Mouse (Mus musculus) stomach, postnatal 0 days (tissue): ENCODE data around the gene 6030468B19Rik. TPM values are rescaled to one million over a fixed set of nuclear protein-coding genes. Genes with fewer than 3 reads are reported as not detected.

Source experiments
- ATAC-seq: fragments of 200-750 bp; cut with Nextera tagmentation; 2 replicates; pipeline ENCODE4 v1.8.0; 2017; ENCODE audit not compliant: low FRiP score, low TSS enrichment
- DNase-seq: peaks from one replicate; pipeline ENCODE4 v3.0.0-alpha.2; 2016; ENCODE audit warnings: low spot score
- H3K27ac ChIP-seq: fragments of 300-500 bp; sonication (generic); replicated peaks from 2 replicates; pipeline ENCODE4 v1.5.1; 2014; ENCODE audit warnings: mild to moderate bottlenecking, control low read depth
- H3K27me3 ChIP-seq: fragments of 300-500 bp; sonication (generic); 2 replicates; pipeline ENCODE4 v1.6.1; 2014; ENCODE audit warnings: low read length; ENCODE audit not compliant: control insufficient read depth, insufficient read depth
- H3K36me3 ChIP-seq: fragments of 300-500 bp; sonication (generic); 2 replicates; pipeline ENCODE4 v1.6.1; 2014; ENCODE audit warnings: low read length, mixed read lengths; ENCODE audit not compliant: control insufficient read depth, insufficient read depth
- H3K4me1 ChIP-seq: fragments of 300-500 bp; sonication (generic); replicated peaks from 2 replicates; pipeline ENCODE4 v1.6.1; 2014; ENCODE audit warnings: antibody characterized with exemption; ENCODE audit not compliant: control insufficient read depth, insufficient read depth
- H3K4me2 ChIP-seq: fragments of 300-500 bp; sonication (generic); replicated peaks from 2 replicates; pipeline ENCODE4 v1.6.1; 2014; ENCODE audit warnings: low read depth, mild to moderate bottlenecking, control low read depth, moderate library complexity
- H3K4me3 ChIP-seq: fragments of 300-500 bp; sonication (generic); 2 replicates; pipeline ENCODE4 v1.5.1; 2014; ENCODE audit warnings: low read depth, low read length, control low read depth
- H3K9ac ChIP-seq: fragments of 300-500 bp; sonication (generic); 2 replicates; pipeline ENCODE4 v1.6.1; 2014; ENCODE audit warnings: mild to moderate bottlenecking, low read length, control low read depth, mixed read lengths
- H3K9me3 ChIP-seq: fragments of 300-500 bp; sonication (generic); 2 replicates; pipeline ENCODE4 v1.6.1; 2016; ENCODE audit warnings: low read length; ENCODE audit not compliant: control insufficient read depth
- CTCF ChIP-seq: IDR thresholded peaks from 2 replicates; pipeline ENCODE4 v1.5.1; 2016; ENCODE audit warnings: antibody characterized with exemption, low read depth, mild to moderate bottlenecking, moderate library complexity
- EP300 ChIP-seq: optimal IDR thresholded peaks from 2 replicates; pipeline ENCODE3; 2016; ENCODE audit warnings: antibody characterized with exemption
- WGBS: fragments of 180-500 bp; shearing (Covaris S2); extraction: QIAGEN DNeasy Blood & Tissue Kit; methylation state at CpG from one replicate; pipeline ENCODE4 v1.1.7; 2014; 5-methylcytosine and 5-hydroxymethylcytosine counted together
- polyA plus RNA-seq: library from polyadenylated mRNA; unstranded; fragments of >200 nt; fragmentation: Nextera tagmentation; extraction: Ambion mirVana; gene quantifications from 2 replicates; pipeline ENCODE4 v1.2.1, GENCODE M21; 2015

The 6030468B19Rik gene
- polyA plus RNA-seq, 1 experiment from 2014 or later, result not detected

DNA sequence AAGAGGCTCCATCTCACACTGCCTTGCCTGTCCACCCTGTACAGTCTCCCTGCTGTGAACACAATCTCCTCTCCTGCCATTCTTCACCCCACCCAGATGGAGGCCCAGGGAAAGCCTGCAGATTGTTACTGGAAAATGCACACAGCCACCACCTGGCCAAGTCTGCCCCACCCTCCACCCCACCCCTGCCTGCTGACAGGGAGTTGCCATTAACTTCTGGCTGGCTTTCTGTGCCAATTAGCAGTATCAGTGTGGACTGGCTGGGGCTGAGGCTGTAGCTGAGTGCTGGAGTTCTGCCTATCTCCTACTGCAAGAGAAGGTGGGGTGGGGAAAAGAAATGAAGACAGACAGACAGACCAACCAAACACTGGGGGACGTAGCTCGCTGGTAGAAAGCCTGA is 41.1 kb downstream of the 6030468B19Rik start:
- Histone ChIP-seq H3K27ac (peak overlapping the region; percentile 76), H3K27me3 (no peaks in the 10 kb centered on the region), H3K4me1 (no peaks in the 10 kb centered on the region), H3K4me3 (no peak overlapping the region), H3K9me3 (no peaks in the 10 kb centered on the region), H3K36me3 (no peaks in the 10 kb centered on the region), H3K9ac (no peak overlapping the region), H3K4me2 (no peak overlapping the region)
- ATAC-seq, result peak; percentile 81
- DNase-seq, result peak; percentile 91
- TF ChIP-seq EP300, result no peak
- no peak for TF ChIP-seq CTCF
- WGBS, result 32% methylated on average over 2 of the region's 2 CpGs

DNA sequence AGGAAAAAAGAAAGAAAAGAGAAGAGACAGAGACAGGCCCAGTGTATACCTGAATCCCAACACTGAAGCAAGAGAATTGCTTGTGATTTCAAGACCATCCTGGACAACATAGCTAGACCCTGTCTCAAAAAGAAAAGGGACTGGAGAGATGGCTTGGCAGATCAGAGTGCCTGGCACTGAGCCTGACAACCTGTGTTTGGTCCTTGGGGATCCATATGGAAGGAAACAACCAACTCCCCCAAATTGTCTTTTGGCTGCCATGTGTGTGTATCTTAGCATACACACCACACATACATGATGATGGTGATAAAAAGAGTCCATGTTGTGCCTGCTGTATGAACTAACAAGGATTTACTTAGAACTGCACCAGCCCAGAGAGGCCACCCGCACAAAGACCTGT is 41.6 kb downstream of the 6030468B19Rik start:
- WGBS, result 71% methylated on average over 1 of the region's 1 CpGs
- H3K27ac ChIP-seq, result peak overlapping the region; percentile 76
- H3K27me3 ChIP-seq, result no peaks in the 10 kb centered on the region
- no peaks in the 10 kb centered on the region for H3K36me3 ChIP-seq
- no peak for ATAC-seq
- DNase-seq, result no peak
- no peaks in the 10 kb centered on the region for H3K4me1 ChIP-seq
- no peak overlapping the region for H3K4me3 ChIP-seq
- no peak overlapping the region for H3K4me2 ChIP-seq
- no peak for TF ChIP-seq CTCF
- no peak for TF ChIP-seq EP300
- no peaks in the 10 kb centered on the region for H3K9me3 ChIP-seq
- no peak overlapping the region for H3K9ac ChIP-seq

DNA sequence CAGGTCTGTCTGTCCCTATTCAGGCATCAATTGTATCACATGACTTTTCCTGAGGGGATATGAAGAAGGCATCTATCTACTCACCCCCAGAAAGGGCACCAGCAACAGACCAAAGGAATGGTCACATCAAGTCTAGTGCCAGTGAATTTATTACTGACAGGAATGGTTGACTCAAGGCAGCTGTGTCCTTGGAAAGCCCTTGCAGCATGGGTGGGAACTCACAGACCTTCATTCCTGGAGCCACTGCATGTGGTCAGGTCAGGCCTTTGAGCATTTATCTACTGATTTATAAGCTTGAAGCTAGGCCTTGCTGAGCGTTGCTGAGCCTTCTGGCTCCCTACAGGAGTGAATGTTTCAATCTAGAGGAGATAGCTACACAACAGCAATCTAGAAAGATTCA is 43.5 kb downstream of the 6030468B19Rik start:
- WGBS, result 50% methylated on average over 1 of the region's 1 CpGs
- H3K36me3 ChIP-seq, result no peaks in the 10 kb centered on the region
- ATAC-seq (no peak), DNase-seq (no peak)
- TF ChIP-seq CTCF, result no peak
- no peak for TF ChIP-seq EP300
- no peaks in the 10 kb centered on the region for H3K27me3 ChIP-seq
- no peak overlapping the region for H3K9ac ChIP-seq
- H3K4me2 ChIP-seq, result no peak overlapping the region
- no peak overlapping the region for H3K27ac ChIP-seq
- H3K9me3 ChIP-seq, result no peaks in the 10 kb centered on the region
- no peaks in the 10 kb centered on the region for H3K4me1 ChIP-seq
- no peak overlapping the region for H3K4me3 ChIP-seq

DNA sequence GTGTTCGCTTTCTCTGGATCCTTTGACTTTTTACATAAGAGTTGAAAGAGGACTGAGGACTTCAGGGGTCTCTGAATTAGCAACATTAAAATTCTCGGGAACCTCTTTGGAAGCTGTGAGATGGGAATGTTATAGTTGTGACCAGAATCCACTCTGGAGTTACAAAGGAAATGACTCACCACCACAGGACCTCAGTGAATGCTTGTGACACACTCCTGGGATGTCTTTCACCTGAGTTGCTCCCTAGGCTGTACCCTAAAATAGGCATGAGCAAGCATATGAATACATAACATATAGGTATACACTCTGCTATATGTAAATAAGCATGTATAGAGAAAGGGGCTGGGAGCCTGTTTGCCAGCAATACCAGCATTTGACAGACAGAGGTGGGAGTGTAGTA is 46.0 kb downstream of the 6030468B19Rik start:
- Histone ChIP-seq H3K4me2 (no peak overlapping the region), H3K27ac (no peak overlapping the region), H3K9me3 (no peaks in the 10 kb centered on the region), H3K4me1 (peaks cover 5% of the 10 kb centered on the region; the same call in 1 of the 2 replicates), H3K9ac (no peak overlapping the region), H3K27me3 (no peaks in the 10 kb centered on the region), H3K4me3 (no peak overlapping the region), H3K36me3 (no peaks in the 10 kb centered on the region)
- ATAC-seq (no peak), DNase-seq (no peak)
- WGBS, result 84% methylated on average over 2 of the region's 2 CpGs
- TF ChIP-seq EP300, result no peak
- TF ChIP-seq CTCF, result no peak

DNA sequence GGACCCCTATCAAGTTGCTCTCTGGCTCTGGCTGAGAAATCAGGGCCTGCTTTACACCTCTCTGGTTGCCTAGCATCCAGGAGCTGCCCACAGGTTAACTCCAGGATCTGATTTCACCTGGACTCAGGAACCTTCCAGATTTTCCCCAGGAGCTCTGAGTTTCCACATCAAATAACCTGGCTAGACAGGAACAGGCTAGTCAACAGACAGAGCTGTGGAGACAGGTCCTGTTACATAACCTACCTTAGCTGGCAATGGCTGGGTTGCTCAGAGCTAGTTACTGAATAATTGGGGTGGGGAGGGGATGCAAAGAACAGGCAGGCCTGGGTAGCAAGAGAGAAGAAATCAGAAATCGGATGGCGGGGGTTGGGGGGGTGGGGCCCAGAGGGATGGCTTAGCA is 47.5 kb downstream of the 6030468B19Rik start:
- Histone ChIP-seq H3K36me3 (no peaks in the 10 kb centered on the region), H3K4me2 (no peak overlapping the region), H3K27me3 (no peaks in the 10 kb centered on the region), H3K9ac (no peak overlapping the region), H3K27ac (peak overlapping the region; percentile 49; the same call in 1 of the 2 replicates), H3K4me1 (peaks cover 6% of the 10 kb centered on the region; the same call in 1 of the 2 replicates), H3K4me3 (no peak overlapping the region), H3K9me3 (no peaks in the 10 kb centered on the region)
- TF ChIP-seq CTCF, result no peak
- TF ChIP-seq EP300, result no peak
- DNase-seq (no peak), ATAC-seq (no peak)
- 54% methylated on average over 2 of the region's 2 CpGs for WGBS

DNA sequence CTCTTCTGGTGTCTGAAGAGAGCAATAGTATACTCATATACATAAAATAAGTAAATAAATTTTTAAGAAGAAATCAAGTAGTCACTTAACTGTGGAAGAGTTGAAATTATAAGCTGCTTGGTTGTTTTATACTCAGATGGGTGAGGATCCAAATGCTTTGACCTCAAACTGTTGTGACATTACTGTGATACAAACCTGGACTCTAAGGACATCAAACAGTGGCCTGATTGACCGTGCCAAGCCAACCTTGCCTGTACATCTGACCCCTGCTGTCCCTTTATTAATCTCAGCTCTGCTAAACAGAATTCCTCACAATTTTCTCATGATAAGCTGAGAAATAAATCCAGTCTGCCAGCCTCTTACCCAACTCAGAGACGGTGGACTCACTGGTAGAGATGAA is 48.2 kb downstream of the 6030468B19Rik start:
- Histone ChIP-seq H3K4me1 (peaks cover 9% of the 10 kb centered on the region; the same call in 1 of the 2 replicates), H3K27ac (no peak overlapping the region), H3K9me3 (no peaks in the 10 kb centered on the region), H3K9ac (no peak overlapping the region), H3K27me3 (no peaks in the 10 kb centered on the region), H3K4me3 (no peak overlapping the region), H3K36me3 (no peaks in the 10 kb centered on the region), H3K4me2 (no peak overlapping the region)
- no peak for TF ChIP-seq EP300
- no peak for TF ChIP-seq CTCF
- no peak for ATAC-seq
- WGBS, result 73% methylated on average over 2 of the region's 2 CpGs
- DNase-seq, result no peak
